Mouse (Mus musculus): ENCODE data around the gene Cptp.

DNA sequence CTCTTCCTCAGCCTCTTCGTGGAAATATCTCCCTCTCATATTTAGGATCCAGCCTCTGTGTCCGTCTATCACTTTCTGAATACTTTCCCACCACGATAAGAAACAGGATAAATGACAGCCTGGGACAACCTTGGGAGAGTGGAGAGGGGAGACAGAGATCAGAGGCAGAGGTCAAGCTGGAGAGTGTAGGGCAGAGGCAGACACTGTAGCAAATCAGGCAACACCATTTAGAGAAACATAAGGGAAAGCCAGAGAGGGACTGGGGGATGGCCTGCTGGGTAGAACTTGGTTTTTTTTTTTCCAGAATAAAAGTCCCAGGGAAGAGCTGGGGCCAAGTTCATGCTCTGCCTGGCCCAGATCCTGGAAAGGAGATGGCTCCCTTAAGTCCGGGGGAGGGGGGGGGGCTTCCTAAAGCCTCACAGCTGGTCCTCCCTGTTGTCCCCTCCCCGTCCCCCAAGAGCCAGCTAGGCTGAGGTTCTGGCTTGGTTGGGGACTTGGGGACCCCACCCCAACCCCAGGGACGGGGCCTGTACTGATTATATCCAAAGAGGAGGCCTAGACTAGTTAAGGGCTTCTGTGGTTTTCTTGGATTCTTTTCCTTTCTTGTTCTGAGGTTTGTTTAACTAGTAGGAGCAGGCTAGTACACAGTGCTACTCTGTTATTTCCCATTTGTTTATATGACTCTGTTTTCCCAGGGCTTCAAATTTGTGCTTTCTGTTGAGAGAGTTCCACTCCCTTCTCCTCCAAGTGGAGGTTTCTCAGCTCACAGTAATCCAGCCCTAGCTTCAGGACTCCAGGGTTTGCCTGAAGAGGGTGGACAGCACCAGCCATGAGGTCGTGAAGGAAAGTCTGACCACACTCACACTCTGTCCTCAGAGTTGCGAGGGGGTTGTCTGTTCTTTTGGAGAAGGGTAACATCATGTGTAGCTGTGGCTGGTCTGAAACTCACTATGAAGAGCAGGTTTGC is 30.8 kb downstream of the Cptp start:
- no peak for TF ChIP-seq CTCF (IDR thresholded peaks at IDR 0.05; ENCODE audit: insufficient read depth, low read length)
- TF ChIP-seq POLR2A (IDR thresholded peaks at IDR 0.05; ENCODE audit: borderline replicate concordance, extremely low read depth, low read depth, low read length), result no peak; the same call in 1 of the 2 replicates

Measured in lung, adult 2 months (tissue).